Mouse (Mus musculus): ENCODE results near the gene Slc18b1. TPM values are rescaled to one million over a fixed set of nuclear protein-coding genes. Genes with fewer than 3 reads are reported as not detected.

The Slc18b1 gene
- under 1 TPM; 0.11 to 0.13 TPM for total RNA-seq (2023)

DNA sequence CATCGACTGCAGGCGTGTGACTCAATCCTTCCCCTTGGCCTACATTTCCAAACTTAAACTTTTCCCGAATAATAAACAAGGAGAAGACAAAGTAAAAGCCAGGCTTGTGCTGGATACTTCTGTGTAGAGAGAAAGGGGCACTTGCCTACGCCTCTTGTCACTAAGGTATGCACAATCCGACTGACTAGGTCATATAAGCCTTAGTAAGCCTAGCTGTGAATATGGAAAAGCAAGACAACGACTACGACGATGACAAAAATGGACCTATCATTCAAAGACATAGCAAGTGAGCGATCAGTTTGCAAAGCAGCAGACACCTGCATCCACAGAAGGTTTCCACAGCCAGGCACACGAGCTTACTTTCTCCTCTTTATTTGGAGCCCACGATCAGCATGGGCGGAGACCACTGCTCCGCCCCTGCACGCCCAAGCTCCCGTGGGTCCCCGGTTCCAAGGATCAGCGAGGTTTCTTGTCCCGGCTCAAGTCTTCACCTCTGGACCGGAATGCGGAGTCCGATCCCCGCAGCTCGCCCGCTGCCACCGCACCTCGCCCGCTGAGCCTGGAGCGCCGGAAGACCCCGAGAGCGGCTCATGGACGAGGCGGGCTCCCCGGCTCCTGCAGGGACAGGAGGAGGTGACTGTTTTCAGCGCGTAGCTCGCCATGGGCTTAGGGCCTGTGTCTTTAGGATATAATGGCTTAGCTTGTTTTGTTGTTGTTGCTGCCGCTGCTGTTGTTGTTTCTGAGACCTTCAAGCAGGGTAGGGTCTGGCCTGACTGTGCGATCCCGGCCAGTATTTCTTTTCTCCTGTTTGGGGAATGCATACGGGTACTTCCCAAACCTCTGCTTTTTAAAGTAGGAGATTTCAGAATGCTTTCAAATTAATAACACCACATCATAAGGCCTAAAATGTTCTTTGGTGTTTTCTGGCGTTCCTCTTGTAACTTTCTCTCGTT is at the start of gene Slc18b1:
Slc18b1 (plus strand) TSS at position 436 of the 953 bp plus-strand sequence.

DNA sequence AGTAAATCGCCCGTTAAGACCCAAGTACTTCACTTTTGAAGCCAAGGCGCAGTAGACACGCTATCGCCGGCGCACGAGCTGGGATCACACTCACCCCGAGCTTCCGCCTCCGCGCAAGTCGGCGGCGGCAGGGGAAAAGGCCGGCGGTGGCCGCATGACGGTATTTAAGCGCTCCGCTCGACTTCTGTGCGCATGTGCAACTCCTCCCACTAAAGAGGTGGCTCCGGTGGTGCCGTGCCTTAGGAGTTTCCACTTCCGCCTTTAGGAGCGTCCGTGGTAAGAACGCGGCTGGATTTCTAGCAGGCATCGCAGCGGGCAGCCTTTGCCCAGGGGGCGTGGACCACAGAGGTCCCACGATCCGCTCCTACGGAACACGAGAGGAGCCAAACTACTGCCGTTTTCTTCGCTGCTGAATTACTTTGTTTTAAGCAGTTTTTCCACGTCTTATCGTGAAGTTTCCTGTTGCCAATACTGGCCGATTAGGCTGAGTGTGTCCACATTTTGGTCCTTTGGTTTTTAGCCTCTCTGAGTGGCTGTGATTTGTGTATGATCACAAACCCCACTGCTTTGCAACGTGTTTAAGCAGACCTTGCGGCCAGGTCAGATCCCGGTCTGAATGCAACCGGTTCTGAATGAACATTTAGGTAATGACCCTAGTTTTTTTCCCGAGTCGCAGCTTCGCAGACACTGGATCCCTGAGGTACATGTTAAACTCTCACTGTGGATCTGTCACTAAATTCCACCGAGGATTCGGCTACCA is 9.5 kb upstream of the Slc18b1 start, which contains the start of gene Rps12:
Rps12 (minus strand) TSS at position 214 of the 760 bp plus-strand sequence.

DNA sequence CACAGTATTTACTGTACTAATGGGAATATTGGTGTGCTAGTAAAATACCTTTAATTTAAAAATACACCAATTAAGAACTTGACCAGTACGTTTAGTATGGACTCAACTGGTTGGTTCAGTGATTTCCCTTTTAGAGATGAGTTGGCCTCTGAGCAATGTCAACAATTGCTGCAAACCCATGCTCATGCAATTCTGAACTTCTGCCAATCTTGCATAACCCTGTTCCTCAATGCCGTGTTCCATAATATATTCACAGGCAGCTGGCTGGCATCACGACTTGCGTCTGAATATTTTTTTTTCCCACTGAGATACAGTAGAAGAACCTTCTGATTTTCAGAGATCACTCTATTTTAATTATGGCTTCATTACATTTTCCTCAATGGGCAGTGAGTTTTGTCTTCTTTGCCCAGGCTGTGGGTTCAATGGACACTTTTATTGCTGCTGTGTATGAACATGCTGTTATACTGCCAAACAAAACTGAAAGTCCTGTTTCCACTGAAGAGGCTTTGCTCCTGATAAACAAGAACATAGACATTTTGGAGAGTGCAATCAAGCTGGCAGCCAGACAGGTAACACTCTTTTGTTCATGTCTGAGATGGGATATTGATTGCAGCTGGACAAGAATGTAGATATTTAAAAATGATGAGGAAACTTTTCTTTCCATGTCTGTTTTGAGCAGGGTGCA is 54.6 kb downstream of the Slc18b1 start, which contains the start of gene Vnn3:
Vnn3 (plus strand) TSS at position 235 of the 685 bp plus-strand sequence.

Other genes starting within 250 kb of the Slc18b1 start
- 100 to 1,000 TPM; 279 to 602 TPM for gene Rps12, start 9.7 kb upstream of the Slc18b1 start, total RNA-seq (2023)
- gene Vnn3, start 54.5 kb downstream of the Slc18b1 start, total RNA-seq (2023), result 10 to 100 TPM; 46.2 to 52.7 TPM
- gene Vnn1, start 97.7 kb downstream of the Slc18b1 start, total RNA-seq (2023), result under 1 TPM in 1 of 2 experiments, not detected in 1; 0.22 TPM
- gene Taar1, start 123.4 kb downstream of the Slc18b1 start, total RNA-seq (2023), result not detected
- not detected for gene Taar2, start 141.6 kb downstream of the Slc18b1 start, total RNA-seq (2023)
- gene Taar3, start 152.6 kb downstream of the Slc18b1 start, total RNA-seq (2023), result not detected
- not detected for gene Taar4, start 163.5 kb downstream of the Slc18b1 start, total RNA-seq (2023)
- not detected for gene Taar5, start 173.7 kb downstream of the Slc18b1 start, total RNA-seq (2023)
- not detected for gene Taar6, start 188.7 kb downstream of the Slc18b1 start, total RNA-seq (2023)
- gene Taar7a, start 196.5 kb downstream of the Slc18b1 start, total RNA-seq (2023), result not detected
- gene Taar7b, start 203.0 kb downstream of the Slc18b1 start, total RNA-seq (2023), result not detected
- not detected for gene Taar7d, start 230.2 kb downstream of the Slc18b1 start, total RNA-seq (2023)
- not detected for gene Taar7e, start 240.6 kb downstream of the Slc18b1 start, total RNA-seq (2023)

Measured in neutrophil, adult 59 days (primary cell).